Comparison of ENCODE assay signal across 14 mouse cellular contexts in genomic region chr9:54301255-54301654, GRCm38 (mm10). TPM values are rescaled to one million over a fixed set of nuclear protein-coding genes. Genes with fewer than 3 reads are reported as not detected.
DNase-seq lines count a peak whose midpoint lies in the region; ATAC-seq and TF ChIP-seq lines count a peak whose summit lies in the region.
"Had no signal": no experiment of that assay in that cellular context is flagged by ENCODE, and none has a peak within 500 bp of the region (broad histone marks: within the 10 kb centered on the region; RNA-seq: fewer than 3 reads in every experiment).

No protein-coding gene starts in this region.

- ATAC-seq in limb, embryonic 15.5 days (ENCODE audit: insufficient number of reproducible peaks, low FRiP score, low TSS enrichment, low read depth): 0 out of 2 replicates have a peak, but pooled peaks have one; percentile 63
- ATAC-seq: activated CD4-positive, CD25-positive, alpha-beta regulatory T cell, adult 4 months had no signal

- H3K4me2 ChIP-seq in limb, embryonic 15.5 days: no peak overlapping the region
- H3K4me2 ChIP-seq: kidney, embryonic 15.5 days had no signal

- H3K9ac ChIP-seq in heart, adult 2 months (ENCODE audit: low read depth, low read length): no peak overlapping the region
- no peak overlapping the region for H3K9ac ChIP-seq in limb, embryonic 15.5 days
- H3K9ac ChIP-seq: kidney, embryonic 15.5 days; liver, embryonic 14.5 days had no signal

- H3K4me3 ChIP-seq in heart, adult 2 months: no peak overlapping the region
- no peak overlapping the region for H3K4me3 ChIP-seq in heart, embryonic 10.5 days
- no peak overlapping the region for H3K4me3 ChIP-seq in gastrocnemius, adult 2 months
- H3K4me3 ChIP-seq in limb, embryonic 15.5 days: no peak overlapping the region
- no peak overlapping the region for H3K4me3 ChIP-seq in thymus, adult 2 months (ENCODE audit: control insufficient read depth, insufficient read depth, low read length)
- H3K4me3 ChIP-seq: kidney, embryonic 15.5 days had no signal

- TF ChIP-seq POLR2A in heart, adult 2 months (IDR thresholded peaks at IDR 0.05; ENCODE audit: insufficient read depth, low read depth, low read length): no peak
- no peak for TF ChIP-seq POLR2A in thymus, adult 2 months (IDR thresholded peaks at IDR 0.05; ENCODE audit: control insufficient read depth, extremely low read depth, insufficient read depth, low read length, poor library complexity)

- 36% methylated on average over 4 of the region's 4 CpGs for WGBS in heart, adult 2 months
- WGBS in heart, embryonic 10.5 days: 82% methylated on average over 4 of the region's 4 CpGs
- WGBS in limb, embryonic 15.5 days: 64% methylated on average over 4 of the region's 4 CpGs
- WGBS in thymus, adult 2 months: 77% methylated on average over 4 of the region's 4 CpGs

- intact Hi-C loops in heart, adult 2 months (cut with DNase I): no loop called here
- intact Hi-C loops in gastrocnemius, adult 2 months (cut with DNase I): no loop called here
- intact Hi-C loops in heart, postnatal 14 days (cut with DNase I): no loop called here

- TF ChIP-seq CTCF in heart, adult 2 months (IDR thresholded peaks at IDR 0.05): no peak
- no peak for TF ChIP-seq CTCF in gastrocnemius, adult 2 months (IDR thresholded peaks at IDR 0.05)
- no peak for TF ChIP-seq CTCF in thymus, adult 2 months (IDR thresholded peaks at IDR 0.05; ENCODE audit: borderline replicate concordance, control insufficient read depth, extremely low read depth, insufficient read depth, low read length, poor library complexity)

- no peaks in the 10 kb centered on the region for H3K27me3 ChIP-seq in heart, adult 2 months (ENCODE audit: control insufficient read depth, insufficient read depth, low read length)
- no peaks in the 10 kb centered on the region for H3K27me3 ChIP-seq in heart, embryonic 10.5 days (ENCODE audit: insufficient read depth, poor library complexity, severe bottlenecking)
- no peaks in the 10 kb centered on the region for H3K27me3 ChIP-seq in limb, embryonic 15.5 days
- no peaks in the 10 kb centered on the region for H3K27me3 ChIP-seq in thymus, adult 2 months (ENCODE audit: control insufficient read depth, insufficient read depth, low read length)
- H3K27me3 ChIP-seq: kidney, embryonic 15.5 days had no signal

- H3K36me3 ChIP-seq in heart, adult 2 months (ENCODE audit: control insufficient read depth, insufficient read depth, low read length): no peaks in the 10 kb centered on the region
- no peaks in the 10 kb centered on the region for H3K36me3 ChIP-seq in heart, embryonic 10.5 days
- H3K36me3 ChIP-seq in limb, embryonic 15.5 days: no peaks in the 10 kb centered on the region
- H3K36me3 ChIP-seq in thymus, adult 2 months (ENCODE audit: control insufficient read depth, insufficient read depth, low read length): no peaks in the 10 kb centered on the region
- H3K36me3 ChIP-seq: kidney, embryonic 15.5 days had no signal

- DNase-seq in heart, adult 2 months: peak; percentile 31 to 51
- no peak for DNase-seq in heart, embryonic 10.5 days (ENCODE audit: low spot score)
- DNase-seq in gastrocnemius, adult 2 months: peak; percentile 53
- peak; percentile 31 to 69 for DNase-seq in heart, postnatal 14 days
- DNase-seq in thymus, adult 2 months: no peak
- no peak for DNase-seq in urinary bladder, adult 18-20 months (ENCODE audit: low spot score in 2 of 2)
- DNase-seq: thymus, postnatal 36 days had no signal

- H3K79me2 ChIP-seq in heart, adult 2 months (replicated peaks; ENCODE audit: control insufficient read depth, insufficient read depth, low read length): no peaks in the 10 kb centered on the region

- no peak for TF ChIP-seq EP300 in heart, adult 2 months (IDR thresholded peaks at IDR 0.05; ENCODE audit: insufficient read depth, low read depth, low read length)

- no peaks in the 10 kb centered on the region for H3K9me3 ChIP-seq in heart, embryonic 10.5 days
- H3K9me3 ChIP-seq in limb, embryonic 15.5 days: no peaks in the 10 kb centered on the region
- H3K9me3 ChIP-seq: kidney, embryonic 15.5 days had no signal

- H3K4me1 ChIP-seq in heart, adult 2 months (ENCODE audit: control insufficient read depth, insufficient read depth, low read length): no peaks in the 10 kb centered on the region; the same call in 1 of the 2 replicates
- no peaks in the 10 kb centered on the region for H3K4me1 ChIP-seq in heart, embryonic 10.5 days
- peaks cover 2% of the 10 kb centered on the region; the same call in 1 of the 2 replicates for H3K4me1 ChIP-seq in limb, embryonic 15.5 days
- no peaks in the 10 kb centered on the region for H3K4me1 ChIP-seq in thymus, adult 2 months (replicated peaks; ENCODE audit: control insufficient read depth, insufficient read depth, low read length)

- H3K27ac ChIP-seq in heart, adult 2 months: no peak overlapping the region
- H3K27ac ChIP-seq in heart, embryonic 10.5 days: no peak overlapping the region
- H3K27ac ChIP-seq in gastrocnemius, adult 2 months: no peak overlapping the region
- no peak overlapping the region for H3K27ac ChIP-seq in limb, embryonic 15.5 days
- no peak overlapping the region for H3K27ac ChIP-seq in thymus, adult 2 months (ENCODE audit: control insufficient read depth, insufficient read depth, low read length)
- H3K27ac ChIP-seq: kidney, embryonic 15.5 days; liver, embryonic 14.5 days had no signal

RNA-seq across cellular contexts. Expression of gene Gldn, which starts 15.0 kb away (rescaled TPM):
- total RNA-seq in heart, adult 2 months (2021): under 1 TPM; 0.05 TPM
- 0.20 and 0.31 TPM in 2 replicates for polyA plus RNA-seq in heart, adult 2 months (2012; rRNA removed)
- polyA plus RNA-seq in heart, embryonic 10.5 days (2016; fragmentation: Nextera tagmentation; extraction: Ambion mirVana): 0.10 TPM in 1 of 2 replicates, not detected in the other
- under 1 TPM; 0.25 to 0.41 TPM for total RNA-seq in gastrocnemius, adult 2 months (2021)
- total RNA-seq in heart, postnatal 14 days (2021): under 1 TPM in 1 of 2 experiments, not detected in 1; 0.07 TPM
- 0.41 and 0.71 TPM in 2 replicates for polyA plus RNA-seq in limb, embryonic 15.5 days (2015; fragmentation: Nextera tagmentation; extraction: Ambion mirVana)
- 0.19 and 0.27 TPM in 2 replicates for polyA plus RNA-seq in thymus, adult 2 months (2012; rRNA removed)
- polyA plus RNA-seq: heart, embryonic 16.5 days; liver, embryonic 14.5 days had no signal

RNA-seq across cellular contexts. Expression of gene Cyp19a1, which starts 33.3 kb away (rescaled TPM):
- not detected for total RNA-seq in heart, adult 2 months (2021)
- polyA plus RNA-seq in heart, adult 2 months (2012; rRNA removed): not detected in 2 replicates
- polyA plus RNA-seq in heart, embryonic 10.5 days (2016; fragmentation: Nextera tagmentation; extraction: Ambion mirVana): not detected in 2 replicates
- not detected for total RNA-seq in gastrocnemius, adult 2 months (2021)
- total RNA-seq in heart, postnatal 14 days (2021): not detected
- not detected in 2 replicates for polyA plus RNA-seq in limb, embryonic 15.5 days (2015; fragmentation: Nextera tagmentation; extraction: Ambion mirVana)
- polyA plus RNA-seq in thymus, adult 2 months (2012; rRNA removed): 0.05 TPM in 2 replicates
- polyA plus RNA-seq: activated CD4-positive, CD25-positive, alpha-beta regulatory T cell, adult 4 months; heart, embryonic 16.5 days; kidney, embryonic 15.5 days; liver, embryonic 14.5 days; neural tube, embryonic 14.5 days; spleen, adult 2 months had no signal

Comparison
In these comparisons a context has a peak if more than half of its experiments do, and no peak if none do; other contexts are left out.
1. DNase-seq: peak in heart, adult 2 months (2 of 2), gastrocnemius, adult 2 months (single experiment) and heart, postnatal 14 days (2 of 2); none in heart, embryonic 10.5 days (single experiment), thymus, adult 2 months (single experiment) and urinary bladder, adult 18-20 months (0 of 2).